Mouse (Mus musculus): ENCODE measurements at regions not wholly inside any gene's neighbourhood (a gene's known extent, or its start where the extent isn't known, plus 50 kb on each side); places are given as distances from the start of the nearest gene placed in this dataset.
"Not testable (repeated sequence)": the region's sequence is repeated elsewhere in the genome, so short reads cannot be mapped to it uniquely, and the experiment has no call there.

GRCm38 (mm10) chr5:4344458-4344857, 152.3 kb downstream of the Mterf1b start:
- no peak for ATAC-seq (replicated peaks; ENCODE audit: low FRiP score, low TSS enrichment, poor library complexity, severe bottlenecking)

DNA sequence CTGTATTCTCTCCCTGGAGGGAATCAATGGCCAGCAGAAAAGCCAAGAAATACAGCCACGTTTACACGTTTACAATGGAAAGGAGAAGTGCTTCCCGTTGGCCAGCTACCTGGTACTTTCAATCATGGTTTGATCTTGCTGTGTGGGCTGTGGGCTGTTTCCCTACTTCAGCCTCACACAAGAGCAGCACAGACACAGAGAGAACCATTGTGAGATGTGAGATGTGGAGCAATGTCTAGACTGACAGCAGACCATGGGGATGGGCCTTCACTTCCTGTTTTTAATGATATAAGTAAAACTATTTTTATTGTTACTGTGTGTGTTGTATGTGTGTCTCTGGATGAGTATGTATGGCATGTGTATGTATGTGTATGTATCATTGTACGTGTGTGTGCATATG, 156.2 kb downstream of the Mterf1b start:
- ATAC-seq (replicated peaks; ENCODE audit: low FRiP score, low TSS enrichment, poor library complexity, severe bottlenecking) = no peak

- ATAC-seq (replicated peaks; ENCODE audit: low FRiP score, low TSS enrichment, poor library complexity, severe bottlenecking) = no peak
Measured at GRCm38 (mm10) chr5:4349943-4350342, 157.8 kb downstream of the Mterf1b start.

DNA sequence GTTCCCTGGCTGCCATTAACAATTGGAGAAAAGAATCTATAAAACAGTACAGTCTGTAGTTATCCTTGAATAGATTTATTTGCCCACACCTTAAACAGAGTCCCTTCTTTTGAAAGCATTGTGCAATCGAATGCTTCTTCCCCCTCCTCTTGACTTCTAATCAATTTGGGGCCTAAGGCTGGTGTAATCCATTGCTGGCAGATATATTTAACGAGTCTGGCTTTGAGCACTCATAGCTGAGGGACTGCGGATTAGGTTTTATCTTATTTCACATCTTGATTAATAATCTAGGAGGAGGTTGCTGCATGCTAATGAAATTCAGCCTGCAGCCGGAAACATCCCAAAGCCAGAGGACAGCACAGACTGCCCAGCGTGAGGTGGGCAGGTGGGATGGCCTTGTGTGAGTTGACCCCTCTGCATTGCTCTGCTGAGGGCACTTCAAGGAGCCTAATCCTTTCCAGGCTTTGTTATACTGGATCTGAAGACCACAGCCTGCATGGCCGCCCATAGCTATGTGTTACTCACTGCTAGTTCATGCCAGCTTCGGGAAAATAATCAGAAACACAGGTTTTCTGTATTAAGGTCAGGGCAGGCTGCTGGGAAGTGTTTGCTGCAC, 163.6 kb downstream of the Mterf1b start:
- ATAC-seq (replicated peaks; ENCODE audit: low FRiP score, low TSS enrichment, poor library complexity, severe bottlenecking) = no peak

DNA sequence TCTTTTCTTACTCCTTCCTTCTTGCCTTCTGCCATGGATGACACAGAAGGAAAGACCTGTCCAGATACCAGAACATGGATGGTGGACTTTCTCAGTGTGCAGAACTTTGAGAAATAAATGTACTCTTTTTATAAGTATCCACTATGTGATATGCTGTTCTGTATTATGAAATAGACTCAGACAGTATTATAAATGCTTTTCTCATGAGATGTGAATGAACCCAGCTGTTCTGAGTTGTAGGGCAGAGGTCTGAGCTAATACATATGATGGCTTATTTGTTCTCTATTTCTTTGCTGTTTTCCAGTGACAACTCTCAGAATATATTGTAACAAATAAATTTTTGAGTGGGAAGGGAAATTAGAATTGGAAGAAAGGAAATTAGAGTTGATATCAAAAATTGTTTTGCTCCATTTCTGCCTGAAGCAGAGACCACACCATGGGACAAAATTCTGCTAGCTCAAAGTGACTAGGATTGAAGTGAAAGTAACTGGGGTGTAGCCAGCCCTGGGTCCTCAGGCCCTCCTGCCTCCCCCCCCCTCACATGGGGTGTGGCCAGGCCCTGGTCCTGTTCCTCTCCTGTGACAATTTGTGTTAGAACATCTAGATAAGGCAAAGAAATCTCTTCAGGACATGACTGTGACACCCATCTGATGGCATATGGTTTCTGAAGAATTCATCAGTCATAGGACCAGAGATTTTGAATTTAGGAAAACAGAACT, 164.5 kb downstream of the Mterf1b start:
- ATAC-seq (replicated peaks; ENCODE audit: low FRiP score, low TSS enrichment, poor library complexity, severe bottlenecking) = not testable (repeated sequence)

DNA sequence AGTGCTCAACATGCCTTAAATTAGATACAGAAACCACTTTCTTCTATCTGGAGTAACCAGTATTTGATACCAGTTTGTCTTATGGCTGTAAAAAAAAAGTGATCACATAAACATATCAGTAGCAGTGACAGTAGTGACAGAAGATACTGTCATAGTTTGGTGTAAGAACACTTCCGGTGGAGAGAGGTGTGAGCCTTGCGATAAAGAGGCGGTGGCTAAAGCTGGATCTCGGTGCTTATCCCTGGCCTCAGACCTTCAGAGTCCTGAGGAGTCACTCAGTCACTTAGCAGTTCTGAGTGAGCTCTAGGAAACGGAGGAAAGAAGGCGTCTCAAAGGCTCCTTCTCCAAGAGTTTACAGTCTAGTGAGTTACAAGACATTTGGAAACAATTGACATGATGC, 169.4 kb downstream of the Mterf1b start:
- peak; percentile 89 for ATAC-seq (replicated peaks; ENCODE audit: low FRiP score, low TSS enrichment, poor library complexity, severe bottlenecking)

DNA sequence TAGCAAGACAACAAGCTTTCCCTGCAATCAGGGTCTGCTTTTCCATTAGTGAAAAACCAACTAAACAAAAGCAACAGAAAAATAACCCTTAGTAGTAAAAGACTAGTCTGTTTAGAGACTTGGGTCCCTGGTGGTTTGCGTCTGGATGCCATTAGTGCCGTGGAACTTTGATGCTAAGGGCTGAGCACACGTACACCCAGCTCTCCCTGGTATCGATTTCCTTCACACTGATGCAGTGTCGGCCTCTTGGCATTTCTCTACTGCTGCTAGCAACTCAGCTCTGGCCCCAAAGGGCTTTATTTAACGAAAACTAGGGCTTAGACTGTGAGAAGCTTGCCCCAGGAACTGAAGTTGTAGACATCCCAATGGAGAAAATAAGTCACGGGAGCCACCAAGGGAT, 192.6 kb downstream of the Mterf1b start:
- ATAC-seq (replicated peaks; ENCODE audit: low FRiP score, low TSS enrichment, poor library complexity, severe bottlenecking) = not testable (repeated sequence)

GRCm38 (mm10) chr5:4391083-4391482, 198.9 kb downstream of the Mterf1b start:
- ATAC-seq (replicated peaks; ENCODE audit: low FRiP score, low TSS enrichment, poor library complexity, severe bottlenecking) = no peak

DNA sequence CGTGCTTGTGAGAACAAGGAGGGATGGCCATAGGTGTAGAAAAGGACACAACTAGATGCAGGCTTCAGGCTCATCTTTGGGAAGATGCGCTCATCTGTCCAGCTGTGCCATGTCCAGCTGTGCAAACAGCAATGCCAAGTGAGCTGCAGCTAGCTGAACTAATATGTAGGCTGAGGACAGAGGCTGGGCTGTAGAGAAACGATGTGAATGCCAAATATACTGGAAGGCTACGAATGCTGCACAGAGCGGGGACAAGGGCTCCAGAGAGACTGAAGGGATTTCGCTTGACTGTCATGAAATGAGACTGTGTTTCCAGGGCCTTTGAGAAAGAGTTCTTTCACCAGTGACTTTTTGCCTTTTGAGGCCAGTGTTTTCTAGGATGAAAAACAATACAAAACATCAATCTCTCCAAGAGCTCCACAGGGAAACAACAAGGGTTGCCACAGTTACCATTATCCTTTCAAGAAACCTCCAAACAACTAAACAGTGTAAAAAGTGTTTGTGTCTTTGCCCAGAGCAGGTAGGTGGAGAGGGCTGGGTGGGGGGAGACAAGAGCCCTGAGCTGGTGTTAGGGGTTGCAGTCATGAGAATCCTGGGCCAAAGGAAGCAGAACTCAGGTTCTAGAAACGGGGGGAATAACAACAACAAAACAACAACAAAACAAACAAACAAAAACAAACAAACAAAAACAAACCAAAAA, 202.3 kb downstream of the Mterf1b start:
- ATAC-seq (replicated peaks; ENCODE audit: low FRiP score, low TSS enrichment, poor library complexity, severe bottlenecking) = not testable (repeated sequence)

GRCm38 (mm10) chr5:4398087-4398486, 205.9 kb downstream of the Mterf1b start:
- ATAC-seq (replicated peaks; ENCODE audit: low FRiP score, low TSS enrichment, poor library complexity, severe bottlenecking) = no peak

DNA sequence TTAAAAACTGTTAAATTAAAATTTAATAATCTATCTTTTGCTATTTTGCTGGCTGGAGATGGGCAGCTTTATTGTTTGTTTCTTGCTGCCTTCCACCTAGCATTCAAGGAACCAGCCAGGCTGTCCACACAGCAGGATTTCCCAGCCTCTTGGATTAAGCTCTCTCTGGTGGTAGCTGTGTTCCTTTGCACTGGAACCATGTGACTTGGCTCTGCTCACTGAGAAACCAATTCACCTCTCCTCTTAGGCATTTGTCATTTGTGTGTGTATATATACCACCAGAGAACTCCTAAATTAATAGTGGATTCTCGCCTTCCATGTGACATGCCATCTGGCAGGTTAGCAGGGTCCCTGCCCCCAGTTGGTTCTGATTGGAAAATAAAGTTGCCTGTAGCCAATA, 225.6 kb downstream of the Mterf1b start:
- ATAC-seq (replicated peaks; ENCODE audit: low FRiP score, low TSS enrichment, poor library complexity, severe bottlenecking) = no peak
